Mouse (Mus musculus) thymus, postnatal 14 days (tissue): ENCODE measurements at regions not wholly inside any gene's neighbourhood (a gene's known extent, or its start where the extent isn't known, plus 50 kb on each side); places are given as distances from the start of the nearest gene placed in this dataset.

Experiments used
- DNase-seq: peaks from one replicate; pipeline ENCODE4 v3.0.0; 2021

- no peak for DNase-seq
These were observed 155.2 kb downstream of the Zfp706 start for GRCm38 (mm10) chr15:36852229-36852821.

- no peak for DNase-seq
These were observed 159.3 kb downstream of the Zfp706 start for GRCm38 (mm10) chr15:36848238-36848637.

GRCm38 (mm10) chr15:36846806-36847205 lies 160.8 kb downstream of the Zfp706 start:
- no peak for DNase-seq
